Mouse (Mus musculus): ENCODE data around the gene Snai1.

- TF ChIP-seq POLR2A (IDR thresholded peaks at IDR 0.05; ENCODE audit: insufficient read depth, low read depth, low read length) (no peak), CTCF (IDR thresholded peaks at IDR 0.05) (no peak)
Measured at GRCm38 (mm10) chr2:167530536-167530935, 7.5 kb upstream of the Snai1 start.

Data from heart, adult 2 months (tissue).